Comparison of ENCODE assay signal across 8 mouse cellular contexts in genomic region chr13:52154844-52155587, GRCm38 (mm10).
DNase-seq lines count a peak whose midpoint lies in the region; ATAC-seq and TF ChIP-seq lines count a peak whose summit lies in the region.

No protein-coding gene starts in this region.

- 51% methylated on average over 14 of the region's 14 CpGs for WGBS in midbrain, embryonic 14.5 days
- 74% methylated on average over 14 of the region's 14 CpGs for WGBS in midbrain, embryonic 11.5 days
- 12% methylated on average over 14 of the region's 14 CpGs for WGBS in hindbrain, postnatal 0 days
- WGBS in midbrain, embryonic 15.5 days: 40% methylated on average over 14 of the region's 14 CpGs

- peak overlapping the region; percentile 45; the same call in 1 of the 2 replicates for H3K27ac ChIP-seq in midbrain, embryonic 14.5 days (replicated peaks; ENCODE audit: low read depth, low read length)
- H3K27ac ChIP-seq in midbrain, embryonic 11.5 days (ENCODE audit: low read depth, low read length): no peak overlapping the region
- H3K27ac ChIP-seq in hindbrain, postnatal 0 days: peak overlapping the region; percentile 70
- peak overlapping the region; percentile 73 for H3K27ac ChIP-seq in midbrain, embryonic 15.5 days

- peak overlapping the region; percentile 3 for H3K4me2 ChIP-seq in midbrain, embryonic 14.5 days (ENCODE audit: low read length)
- H3K4me2 ChIP-seq in midbrain, embryonic 11.5 days: no peak overlapping the region
- peak overlapping the region; percentile 34 for H3K4me2 ChIP-seq in hindbrain, postnatal 0 days (ENCODE audit: low read depth, low read length)
- H3K4me2 ChIP-seq in midbrain, embryonic 15.5 days: peak overlapping the region; percentile 20; the same call in 1 of the 2 replicates

- no peak overlapping the region for H3K9ac ChIP-seq in midbrain, embryonic 14.5 days (replicated peaks; ENCODE audit: low read length)
- no peak overlapping the region for H3K9ac ChIP-seq in midbrain, embryonic 11.5 days (ENCODE audit: low read length)
- H3K9ac ChIP-seq in hindbrain, postnatal 0 days (replicated peaks; ENCODE audit: low read length): no peak overlapping the region
- H3K9ac ChIP-seq in midbrain, embryonic 15.5 days: no peak overlapping the region

- DNase-seq in midbrain, embryonic 14.5 days: peak; percentile 77
- DNase-seq in midbrain, embryonic 11.5 days (ENCODE audit: low spot score, missing footprints): no peak
- DNase-seq in cerebellum, postnatal 25 days: peak; percentile 9 to 17
- DNase-seq in hindbrain, postnatal 0 days (ENCODE audit: low spot score): peak; percentile 92
- peak; percentile 31 for DNase-seq in left cerebral cortex, adult 11 months (ENCODE audit: low spot score)
- no peak for DNase-seq in spleen, postnatal 36 days (ENCODE audit: low spot score in 2 of 2)

- no peaks in the 10 kb centered on the region for H3K27me3 ChIP-seq in midbrain, embryonic 14.5 days (ENCODE audit: control insufficient read depth, insufficient read depth, low read length)
- no peaks in the 10 kb centered on the region for H3K27me3 ChIP-seq in midbrain, embryonic 11.5 days (ENCODE audit: control insufficient read depth, insufficient read depth, low read length)
- H3K27me3 ChIP-seq in hindbrain, postnatal 0 days (ENCODE audit: insufficient read depth, low read length): 0 out of 2 replicates have a peak, but pooled peaks cover 3% of the 10 kb centered on the region
- no peaks in the 10 kb centered on the region for H3K27me3 ChIP-seq in midbrain, embryonic 15.5 days (replicated peaks)

- no peak overlapping the region for H3K4me3 ChIP-seq in midbrain, embryonic 14.5 days (replicated peaks; ENCODE audit: low read depth, low read length)
- no peak overlapping the region for H3K4me3 ChIP-seq in midbrain, embryonic 11.5 days (ENCODE audit: low read depth, low read length)
- H3K4me3 ChIP-seq in hindbrain, postnatal 0 days (ENCODE audit: low read length): no peak overlapping the region
- H3K4me3 ChIP-seq in midbrain, embryonic 15.5 days: no peak overlapping the region

- peak; percentile 59 for TF ChIP-seq CTCF in hindbrain, postnatal 0 days (IDR thresholded peaks at IDR 0.05; ENCODE audit: low read depth)

- no peaks in the 10 kb centered on the region for H3K36me3 ChIP-seq in midbrain, embryonic 14.5 days (ENCODE audit: control insufficient read depth, insufficient read depth, low read length)
- H3K36me3 ChIP-seq in midbrain, embryonic 11.5 days (ENCODE audit: control insufficient read depth, insufficient read depth, low read length): no peaks in the 10 kb centered on the region
- no peaks in the 10 kb centered on the region for H3K36me3 ChIP-seq in hindbrain, postnatal 0 days (ENCODE audit: insufficient read depth, low read length)
- H3K36me3 ChIP-seq in midbrain, embryonic 15.5 days (replicated peaks): no peaks in the 10 kb centered on the region

- 0 out of 2 replicates have a peak, but pooled peaks cover 9% of the 10 kb centered on the region for H3K4me1 ChIP-seq in midbrain, embryonic 14.5 days (ENCODE audit: control insufficient read depth, insufficient read depth, low read length)
- no peaks in the 10 kb centered on the region for H3K4me1 ChIP-seq in midbrain, embryonic 11.5 days (ENCODE audit: control insufficient read depth, insufficient read depth, low read length)
- H3K4me1 ChIP-seq in hindbrain, postnatal 0 days (ENCODE audit: insufficient read depth, low read length): peaks cover 16% of the 10 kb centered on the region; the same call in 1 of the 2 replicates
- H3K4me1 ChIP-seq in midbrain, embryonic 15.5 days: peaks cover 20% of the 10 kb centered on the region

- no peaks in the 10 kb centered on the region for H3K9me3 ChIP-seq in midbrain, embryonic 14.5 days (ENCODE audit: control insufficient read depth, low read length)
- H3K9me3 ChIP-seq in midbrain, embryonic 11.5 days (ENCODE audit: control insufficient read depth, low read length): no peaks in the 10 kb centered on the region
- no peaks in the 10 kb centered on the region for H3K9me3 ChIP-seq in hindbrain, postnatal 0 days (ENCODE audit: low read length)
- H3K9me3 ChIP-seq in midbrain, embryonic 15.5 days: no peaks in the 10 kb centered on the region

- ATAC-seq in midbrain, embryonic 14.5 days (ENCODE audit: low FRiP score, low TSS enrichment): no peak
- no peak for ATAC-seq in midbrain, embryonic 11.5 days (ENCODE audit: low FRiP score)
- peak; percentile 96 for ATAC-seq in hindbrain, postnatal 0 days
- peak; percentile 91 for ATAC-seq in midbrain, embryonic 15.5 days (replicated peaks)
- ATAC-seq in megakaryocyte progenitor cell, adult 5-6 weeks (replicated peaks; ENCODE audit: poor library complexity): no peak

Comparison
In these comparisons a context has a peak if more than half of its experiments do, and no peak if none do; other contexts are left out.
1. ATAC-seq: peak in hindbrain, postnatal 0 days (single experiment) and midbrain, embryonic 15.5 days (single experiment); none in midbrain, embryonic 14.5 days (single experiment), midbrain, embryonic 11.5 days (single experiment) and megakaryocyte progenitor cell, adult 5-6 weeks (single experiment).
2. DNase-seq: peak in midbrain, embryonic 14.5 days (single experiment), cerebellum, postnatal 25 days (2 of 2), hindbrain, postnatal 0 days (single experiment) and left cerebral cortex, adult 11 months (single experiment); none in midbrain, embryonic 11.5 days (single experiment) and spleen, postnatal 36 days (0 of 2).